In the genomic region with DNA sequence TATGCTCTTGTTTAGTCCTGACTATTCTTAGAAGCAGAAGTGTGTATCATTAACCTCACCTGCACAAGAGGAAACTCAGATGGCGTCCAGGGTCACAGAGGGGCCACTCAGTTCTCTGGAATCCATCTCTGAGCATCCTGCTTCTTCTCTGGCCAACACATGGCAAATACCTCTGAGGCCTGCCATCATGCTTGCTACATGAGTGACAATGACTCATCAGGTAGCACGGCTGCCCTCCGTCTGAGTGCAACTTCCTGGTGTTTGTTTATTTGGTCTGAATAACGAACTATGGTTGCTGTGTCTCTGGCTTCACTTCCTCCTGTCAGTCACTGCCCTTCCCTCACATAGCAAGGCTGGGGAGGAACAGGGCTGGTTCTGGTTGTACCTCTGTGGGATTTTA, we compare ENCODE assay signal across 12 mouse cellular contexts. TPM values are rescaled to one million over a fixed set of nuclear protein-coding genes. Genes with fewer than 3 reads are reported as not detected.
DNase-seq lines count a peak whose midpoint lies in the region; ATAC-seq and TF ChIP-seq lines count a peak whose summit lies in the region.
"Had no signal": no experiment of that assay in that cellular context is flagged by ENCODE, and none has a peak within 500 bp of the region (broad histone marks: within the 10 kb centered on the region; RNA-seq: fewer than 3 reads in every experiment).

No protein-coding gene starts in this region.

- H3K27ac ChIP-seq in midbrain, embryonic 11.5 days (ENCODE audit: low read depth, low read length) = no peak overlapping the region
- no peak overlapping the region for H3K27ac ChIP-seq in midbrain, embryonic 10.5 days (replicated peaks)
- peak overlapping the region; percentile 7; the same call in 1 of the 2 replicates for H3K27ac ChIP-seq in ES-E14 (ENCODE audit: insufficient read depth, low read depth, low read length, poor library complexity, severe bottlenecking)
- no peak overlapping the region for H3K27ac ChIP-seq in intestine, embryonic 16.5 days (ENCODE audit: low read length)
- H3K27ac ChIP-seq: forebrain, embryonic 13.5 days; hindbrain, embryonic 13.5 days; liver, embryonic 14.5 days had no signal

- peak; percentile 75 for DNase-seq in midbrain, embryonic 11.5 days (ENCODE audit: low spot score, missing footprints)
- no peak for DNase-seq in midbrain, embryonic 10.5 days (ENCODE audit: low spot score)
- no peak for DNase-seq in ES-E14 (ENCODE audit: low read depth, low spot score)
- no peak for DNase-seq in left cerebral cortex, adult 8-10 months (ENCODE audit: low spot score in 2 of 2)
- DNase-seq in cerebellum, adult 9-10 months = no peak
- DNase-seq in gastrocnemius, postnatal 4 days (ENCODE audit: low spot score in 2 of 2) = no peak
- DNase-seq: kidney, postnatal 25 days had no signal

- WGBS in midbrain, embryonic 11.5 days = 73% methylated on average over 4 of the region's 4 CpGs
- WGBS in midbrain, embryonic 10.5 days = 76% methylated on average over 4 of the region's 4 CpGs
- WGBS in intestine, embryonic 16.5 days = 30% methylated on average over 4 of the region's 4 CpGs

- no peaks in the 10 kb centered on the region for H3K27me3 ChIP-seq in midbrain, embryonic 11.5 days (ENCODE audit: control insufficient read depth, insufficient read depth, low read length)
- no peaks in the 10 kb centered on the region for H3K27me3 ChIP-seq in midbrain, embryonic 10.5 days (ENCODE audit: low read depth, poor library complexity, severe bottlenecking)
- no peaks in the 10 kb centered on the region for H3K27me3 ChIP-seq in intestine, embryonic 16.5 days (replicated peaks; ENCODE audit: control insufficient read depth, insufficient read depth, low read length)
- H3K27me3 ChIP-seq: forebrain, embryonic 13.5 days; hindbrain, embryonic 13.5 days had no signal

- in situ Hi-C loops in ES-E14 (cut with MboI; ENCODE audit: low sequenced_read_pairs in 2 of 2, unreplicated experiment in 2 of 2) = no loop called here

- no peak overlapping the region for H3K9ac ChIP-seq in midbrain, embryonic 11.5 days (ENCODE audit: low read length)
- no peak overlapping the region for H3K9ac ChIP-seq in ES-E14 (ENCODE audit: insufficient read depth, low read depth, low read length, poor library complexity, severe bottlenecking)
- H3K9ac ChIP-seq in intestine, embryonic 16.5 days (ENCODE audit: low read depth, low read length) = no peak overlapping the region
- H3K9ac ChIP-seq: forebrain, embryonic 13.5 days; hindbrain, embryonic 13.5 days; liver, embryonic 14.5 days had no signal

- H3K9me3 ChIP-seq in midbrain, embryonic 11.5 days (ENCODE audit: control insufficient read depth, low read length) = no peaks in the 10 kb centered on the region
- H3K9me3 ChIP-seq in midbrain, embryonic 10.5 days (replicated peaks) = no peaks in the 10 kb centered on the region
- no peaks in the 10 kb centered on the region for H3K9me3 ChIP-seq in ES-E14 (ENCODE audit: control insufficient read depth, insufficient read depth, low read depth, low read length)
- no peaks in the 10 kb centered on the region for H3K9me3 ChIP-seq in intestine, embryonic 16.5 days (ENCODE audit: control insufficient read depth, low read length)
- H3K9me3 ChIP-seq: forebrain, embryonic 13.5 days; hindbrain, embryonic 13.5 days had no signal

- no peak overlapping the region for H3K4me3 ChIP-seq in midbrain, embryonic 11.5 days (ENCODE audit: low read depth, low read length)
- no peak overlapping the region for H3K4me3 ChIP-seq in midbrain, embryonic 10.5 days
- H3K4me3 ChIP-seq in ES-E14 (ENCODE audit: insufficient read depth in 1 of 2, low read depth in 1 of 2, low read length in 2 of 2, poor library complexity in 1 of 2, severe bottlenecking in 1 of 2) = no peak overlapping the region
- H3K4me3 ChIP-seq in intestine, embryonic 16.5 days (ENCODE audit: low read length) = no peak overlapping the region
- H3K4me3 ChIP-seq: forebrain, embryonic 13.5 days; hindbrain, embryonic 13.5 days had no signal

- no peaks in the 10 kb centered on the region for H3K4me1 ChIP-seq in midbrain, embryonic 11.5 days (ENCODE audit: control insufficient read depth, insufficient read depth, low read length)
- no peaks in the 10 kb centered on the region for H3K4me1 ChIP-seq in midbrain, embryonic 10.5 days
- H3K4me1 ChIP-seq in ES-E14 (ENCODE audit: control insufficient read depth in 2 of 2, insufficient read depth in 2 of 2, low read length in 2 of 2, poor library complexity in 1 of 2) = peaks cover 14 to 18% of the 10 kb centered on the region in 2 experiments
- H3K4me1 ChIP-seq in intestine, embryonic 16.5 days (ENCODE audit: control insufficient read depth, insufficient read depth, low read length) = no peaks in the 10 kb centered on the region
- H3K4me1 ChIP-seq: forebrain, embryonic 13.5 days had no signal

- peaks cover 26% of the 10 kb centered on the region for H3K36me3 ChIP-seq in midbrain, embryonic 11.5 days (ENCODE audit: control insufficient read depth, insufficient read depth, low read length)
- H3K36me3 ChIP-seq in midbrain, embryonic 10.5 days = peaks cover 38% of the 10 kb centered on the region
- peaks cover 17% of the 10 kb centered on the region; the same call in 1 of the 2 replicates for H3K36me3 ChIP-seq in ES-E14 (ENCODE audit: control insufficient read depth, insufficient read depth, low read length, poor library complexity, severe bottlenecking)
- H3K36me3 ChIP-seq in intestine, embryonic 16.5 days (ENCODE audit: control insufficient read depth, insufficient read depth, low read length) = no peaks in the 10 kb centered on the region

- no peak overlapping the region for H3K4me2 ChIP-seq in midbrain, embryonic 11.5 days
- no peak overlapping the region for H3K4me2 ChIP-seq in intestine, embryonic 16.5 days (ENCODE audit: low read depth, low read length)
- H3K4me2 ChIP-seq: forebrain, embryonic 13.5 days; hindbrain, embryonic 13.5 days had no signal

- ATAC-seq in midbrain, embryonic 11.5 days (ENCODE audit: low FRiP score) = no peak
- ATAC-seq in intestine, embryonic 16.5 days = peak; percentile 53
- ATAC-seq in neutrophil, adult 5-6 weeks (ENCODE audit: extremely low read depth, insufficient number of reproducible peaks, low FRiP score, poor library complexity, severe bottlenecking) = peak; percentile 87
- ATAC-seq: forebrain, embryonic 13.5 days had no signal

TF ChIP-seq in ES-E14, 5 proteins besides CTCF, POLR2A, EP300 and RAD21:
- TF ChIP-seq MAFK (IDR thresholded peaks at IDR 0.05; ENCODE audit: insufficient read depth, low read depth, low read length) (no peak), ZC3H11A (IDR thresholded peaks at IDR 0.05; ENCODE audit: borderline replicate concordance, low read depth, low read length) (no peak), ZNF384 (IDR thresholded peaks at IDR 0.05; ENCODE audit: low read depth, low read length) (no peak), CHD2 (IDR thresholded peaks at IDR 0.05; ENCODE audit: low read depth, low read length) (no peak), HCFC1 (IDR thresholded peaks at IDR 0.05; ENCODE audit: borderline replicate concordance, insufficient read depth, low read length) (no peak)

RNA-seq across cellular contexts. Expression of a gene that starts 11.1 kb away (rescaled TPM):
- polyA plus RNA-seq in midbrain, embryonic 11.5 days (2014; fragmentation: Nextera tagmentation; extraction: Ambion mirVana) = 25.5 and 33.8 TPM in 2 replicates
- 56.3 and 58.7 TPM in 2 replicates for polyA plus RNA-seq in midbrain, embryonic 10.5 days (2016; fragmentation: Nextera tagmentation; extraction: Ambion mirVana)
- total RNA-seq in ES-E14 (2012; rRNA removed) = 40.6 and 51.7 TPM in 2 replicates
- 43.6 and 46.4 TPM in 2 replicates for polyA plus RNA-seq in intestine, embryonic 16.5 days (2015; fragmentation: Nextera tagmentation; extraction: Ambion mirVana)
- total RNA-seq in neutrophil, adult 5-6 weeks (2017) = 22.8 and 29.3 TPM in 2 replicates
- 10 to 100 TPM; 69.7 to 89.8 (median 75.6) TPM for total RNA-seq in left cerebral cortex, adult 8-10 months (2022)
- total RNA-seq in gastrocnemius, postnatal 4 days (2021) = 10 to 100 TPM; 72.4 to 77.4 TPM

RNA-seq across cellular contexts. Expression of a gene that starts 40.9 kb away (rescaled TPM):
- 175 and 182 TPM in 2 replicates for polyA plus RNA-seq in midbrain, embryonic 11.5 days (2014; fragmentation: Nextera tagmentation; extraction: Ambion mirVana)
- polyA plus RNA-seq in midbrain, embryonic 10.5 days (2016; fragmentation: Nextera tagmentation; extraction: Ambion mirVana) = 128 and 162 TPM in 2 replicates
- total RNA-seq in ES-E14 (2012; rRNA removed) = 72.8 and 82.0 TPM in 2 replicates
- polyA plus RNA-seq in intestine, embryonic 16.5 days (2015; fragmentation: Nextera tagmentation; extraction: Ambion mirVana) = 28.9 and 30.8 TPM in 2 replicates
- total RNA-seq in neutrophil, adult 5-6 weeks (2017) = 83.1 and 92.8 TPM in 2 replicates
- total RNA-seq in left cerebral cortex, adult 8-10 months (2022) = 100 to 1,000 TPM; 146 to 162 (median 152) TPM
- 10 to 100 TPM; 81.1 to 89.2 TPM for total RNA-seq in gastrocnemius, postnatal 4 days (2021)
